Mouse (Mus musculus): ENCODE results near the gene Iscu.

Iscu gene

DNA sequence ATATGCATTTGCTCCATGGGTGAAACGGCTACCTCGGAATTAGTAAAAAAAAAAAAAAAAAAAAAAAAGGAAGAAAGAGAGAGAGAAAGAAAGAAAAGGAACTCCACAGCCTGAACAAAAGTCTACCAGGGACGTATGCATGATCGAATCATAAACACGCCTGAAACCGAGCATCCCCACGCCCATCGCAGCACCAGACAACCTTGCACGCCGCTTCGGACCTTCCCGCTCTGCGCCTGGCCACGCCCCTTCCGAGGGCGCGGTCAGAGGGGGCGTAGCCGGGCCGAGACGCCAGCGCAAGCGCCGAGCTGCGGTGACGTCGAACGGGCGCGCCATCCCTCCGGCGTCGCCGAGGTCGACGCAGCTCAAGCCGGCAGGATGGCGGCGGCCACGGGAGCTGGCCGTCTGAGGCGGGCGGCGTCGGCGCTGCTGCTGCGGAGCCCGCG lies at the start of gene Iscu, which contains the start of gene Sart3:
TSS of gene Iscu (plus strand) at position 299 of the 446 bp plus-strand sequence.
TSS of gene Sart3 (minus strand) at position 61 of the 446 bp plus-strand sequence.
- peak; percentile 84 to 91 for DNase-seq (ENCODE audit: low spot score in 2 of 2)

DNA sequence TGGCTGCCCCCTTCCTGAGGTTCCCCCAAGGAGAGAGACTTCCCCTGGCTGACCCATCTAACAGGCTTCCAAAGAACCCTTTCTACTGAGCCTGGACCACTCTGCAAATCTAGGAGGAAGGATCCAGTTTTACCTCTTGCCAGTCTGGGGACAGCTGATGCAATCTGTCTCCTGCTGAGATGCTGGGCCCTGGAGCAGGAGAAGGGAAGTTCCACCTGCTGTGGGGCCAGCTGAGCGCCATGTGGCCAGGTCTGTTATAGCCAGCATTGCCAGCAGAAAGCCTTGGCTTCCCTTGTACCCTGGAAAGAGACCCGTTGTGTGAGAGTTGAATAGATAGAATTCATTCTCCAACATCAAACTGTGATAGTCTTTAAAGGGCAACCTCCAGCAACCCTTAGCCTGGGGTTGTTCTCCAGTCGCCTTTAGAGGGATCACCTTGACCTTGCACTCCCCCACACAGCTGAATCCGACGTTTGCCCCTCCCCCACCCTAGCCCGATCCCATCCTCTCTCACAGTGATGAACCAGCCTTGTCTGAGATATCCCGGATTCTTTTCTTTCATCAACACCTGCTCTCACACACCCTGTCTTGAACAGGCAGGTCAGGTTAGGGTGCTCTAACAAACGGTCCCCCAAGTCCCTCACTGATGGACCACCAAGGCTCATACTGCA lies 48.8 kb upstream of the Iscu start:
- no peak for DNase-seq (ENCODE audit: low spot score in 2 of 2)

DNA sequence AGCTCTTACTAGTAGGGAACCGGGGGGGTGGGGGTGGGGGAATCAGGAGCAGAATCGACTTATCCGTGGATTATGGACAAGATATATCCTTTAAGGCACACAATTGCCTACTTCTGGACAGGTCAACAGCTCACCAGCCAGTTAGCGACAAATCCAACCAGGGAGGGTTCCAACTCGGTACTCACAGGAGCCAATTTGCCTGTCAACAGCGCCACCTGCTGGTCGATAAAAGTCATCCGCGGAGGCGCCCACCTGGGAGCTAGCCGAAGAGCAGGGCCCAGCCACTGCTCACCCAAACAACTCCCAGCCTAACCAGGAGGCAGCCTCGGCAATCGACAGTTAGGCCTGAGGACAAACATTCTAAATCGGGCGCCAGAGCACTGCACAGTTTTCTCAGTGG lies 48.1 kb upstream of the Iscu start, which contains the start of gene 1700069L16Rik:
TSS of gene 1700069L16Rik (minus strand) at position 327 of the 400 bp plus-strand sequence.
- peak; percentile 72 for DNase-seq (ENCODE audit: low spot score in 2 of 2)

DNA sequence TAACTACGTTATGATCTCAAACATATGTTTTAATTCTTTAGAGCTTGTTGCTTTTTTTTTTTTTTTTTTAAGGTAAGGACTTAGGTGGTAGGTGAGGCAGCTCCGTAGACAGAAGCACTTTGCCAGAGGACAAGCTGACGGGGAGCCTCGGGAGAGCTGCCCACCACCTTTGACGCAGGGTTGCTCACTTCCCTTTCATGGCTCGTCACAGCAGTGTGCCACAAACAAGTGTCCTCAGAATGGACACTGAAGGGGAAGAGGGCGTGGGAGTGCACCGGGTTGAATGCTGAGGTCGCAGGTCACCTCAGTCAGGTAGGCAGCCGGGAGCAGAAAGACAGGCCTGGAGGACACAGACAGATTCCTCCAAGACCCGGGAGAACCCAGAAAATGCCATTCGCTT lies 47.1 kb upstream of the Iscu start:
- no peak for DNase-seq (ENCODE audit: low spot score in 2 of 2)

DNA sequence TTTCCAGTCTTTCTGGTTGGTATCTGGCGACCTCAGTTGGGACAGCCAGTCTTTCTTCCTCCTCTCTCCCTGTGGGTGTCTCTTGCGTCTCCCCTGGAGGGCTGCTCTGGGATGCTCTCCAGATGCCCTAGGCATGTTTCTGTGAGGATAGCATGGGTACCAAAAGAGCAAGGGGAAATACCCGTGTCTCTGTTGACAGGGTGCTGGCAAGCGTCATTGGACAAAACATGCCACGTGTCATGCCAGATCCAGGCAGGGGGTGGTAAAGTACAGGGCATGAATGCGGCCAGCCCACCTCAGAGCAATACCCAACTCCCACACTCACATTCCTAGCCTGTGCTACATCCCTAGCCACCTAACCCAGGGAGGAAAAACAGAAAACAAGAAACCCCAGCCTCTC lies 45.9 kb upstream of the Iscu start:
- DNase-seq (ENCODE audit: low spot score in 2 of 2) = no peak

DNA sequence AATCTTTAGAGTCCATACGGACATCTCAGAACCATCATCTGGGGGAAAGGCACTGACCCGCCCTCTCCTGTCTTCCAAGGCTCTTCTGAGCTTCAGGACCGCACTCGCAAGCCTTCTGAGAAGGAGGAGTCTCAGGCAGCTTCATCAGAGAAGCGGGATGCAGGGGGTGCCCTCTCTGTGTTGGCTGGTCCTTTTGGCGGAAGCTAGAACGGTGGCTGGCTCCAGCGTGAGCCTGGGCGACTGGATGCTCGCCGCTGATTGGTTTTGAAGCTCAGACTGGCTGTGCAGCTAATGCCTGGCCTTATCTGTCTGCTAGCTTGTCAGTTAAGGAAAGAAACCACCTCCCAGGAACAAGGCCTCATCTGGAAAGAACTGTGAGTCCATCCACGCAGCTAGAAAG lies 45.3 kb upstream of the Iscu start:
- DNase-seq (ENCODE audit: low spot score in 2 of 2) = no peak

DNA sequence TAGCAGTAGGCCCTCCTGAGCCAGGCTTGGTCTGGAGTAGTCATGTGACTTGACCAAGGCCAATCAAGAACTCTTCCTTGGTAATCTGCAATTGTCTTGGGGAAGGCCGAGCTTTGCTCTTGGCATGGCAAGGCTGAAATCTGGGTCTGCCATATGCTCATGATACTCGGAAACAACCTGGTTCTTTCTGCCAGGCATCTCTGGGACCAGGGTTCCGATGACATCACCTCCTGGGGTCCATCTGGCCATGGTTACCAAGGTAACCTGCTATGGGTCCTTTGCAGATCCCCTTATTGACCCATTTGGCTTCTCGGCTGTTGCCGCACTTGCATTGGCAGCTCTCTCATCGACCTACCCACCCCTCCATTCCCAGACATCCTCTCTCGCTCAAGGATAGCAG lies 44.5 kb upstream of the Iscu start:
- no peak for DNase-seq (ENCODE audit: low spot score in 2 of 2)

DNA sequence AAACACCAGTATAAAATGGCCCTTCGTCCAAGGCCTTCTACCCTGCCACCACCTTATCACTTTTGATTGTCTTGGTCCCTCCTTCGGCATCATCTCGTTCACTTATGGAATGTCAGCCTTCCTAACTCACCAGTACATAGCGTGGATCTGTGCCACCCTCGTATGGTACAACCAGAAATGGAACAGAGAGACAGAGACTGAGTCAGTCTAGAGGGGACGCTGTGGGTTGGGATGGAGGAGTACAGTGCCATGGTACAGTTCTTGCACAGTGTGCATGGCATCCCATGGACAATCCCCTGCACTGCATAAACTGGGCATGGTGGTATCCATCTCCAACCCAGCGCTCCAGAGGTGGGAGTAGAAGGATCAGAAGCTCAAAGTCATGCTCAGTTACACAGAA lies 43.9 kb upstream of the Iscu start:
- no peak for DNase-seq (ENCODE audit: low spot score in 2 of 2)

DNA sequence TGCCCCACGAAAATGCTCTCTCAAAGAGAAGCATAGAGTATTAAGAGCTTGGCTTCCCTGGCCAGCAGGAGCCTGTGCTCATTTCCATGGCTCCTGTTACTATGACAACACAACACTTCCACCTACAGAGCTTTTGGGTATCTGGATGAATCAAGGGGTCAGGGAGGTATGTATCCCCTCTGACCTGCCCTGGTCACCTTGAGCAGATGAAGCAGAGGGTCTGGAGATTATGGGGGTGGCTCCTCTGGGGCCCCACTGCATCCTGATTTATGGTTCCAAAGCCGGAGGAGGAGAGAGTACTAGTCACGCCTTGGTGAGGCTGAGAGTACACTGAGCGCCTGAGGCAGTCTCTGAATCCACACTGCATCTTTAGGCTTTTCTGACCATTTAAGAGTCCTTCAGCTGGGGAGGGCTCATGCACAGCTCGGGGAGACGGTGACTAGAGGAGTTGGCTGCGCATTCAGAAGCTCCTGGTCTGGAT lies 41.9 kb upstream of the Iscu start:
- no peak for DNase-seq (ENCODE audit: low spot score in 2 of 2)

DNA sequence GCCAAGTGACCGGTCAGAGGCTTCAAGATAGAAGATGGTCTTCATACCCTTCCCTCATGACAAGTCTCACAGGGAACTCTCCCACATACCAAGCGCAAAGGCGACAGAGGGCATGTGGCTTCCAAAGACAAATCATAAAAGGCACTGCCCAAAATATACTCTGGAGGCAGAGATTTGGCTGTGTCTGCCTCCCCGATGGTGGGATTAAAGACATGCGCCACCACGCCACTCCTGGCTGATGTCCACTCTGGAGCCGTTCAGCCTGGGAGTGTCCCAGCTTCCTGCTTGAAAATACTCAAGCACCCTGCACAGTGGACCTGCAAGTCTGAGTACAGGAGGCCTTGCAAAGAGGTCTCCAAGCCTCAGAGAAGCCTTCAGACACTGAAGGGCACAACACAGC lies 41.4 kb upstream of the Iscu start:
- no peak for DNase-seq (ENCODE audit: low spot score in 2 of 2)

DNA sequence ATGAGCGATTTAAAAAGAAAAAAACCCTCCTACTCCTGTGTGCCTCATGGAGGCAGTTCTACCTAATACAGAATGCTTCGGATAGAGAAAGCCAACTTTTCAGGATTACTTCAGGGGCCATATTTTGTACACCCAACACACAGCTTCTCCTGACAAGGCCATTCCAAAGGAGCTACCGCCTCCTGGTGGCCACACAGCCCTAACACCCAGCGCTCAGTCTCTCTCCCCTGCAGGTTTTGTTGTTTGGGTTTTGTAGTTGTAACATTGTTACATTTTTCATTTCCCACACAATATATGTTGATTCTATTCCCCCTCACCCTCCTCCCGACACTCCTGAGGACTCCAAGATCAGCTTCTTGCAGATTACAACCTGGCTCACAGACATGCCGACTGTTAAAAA lies 40.4 kb upstream of the Iscu start:
- DNase-seq (ENCODE audit: low spot score in 2 of 2) = no peak

DNA sequence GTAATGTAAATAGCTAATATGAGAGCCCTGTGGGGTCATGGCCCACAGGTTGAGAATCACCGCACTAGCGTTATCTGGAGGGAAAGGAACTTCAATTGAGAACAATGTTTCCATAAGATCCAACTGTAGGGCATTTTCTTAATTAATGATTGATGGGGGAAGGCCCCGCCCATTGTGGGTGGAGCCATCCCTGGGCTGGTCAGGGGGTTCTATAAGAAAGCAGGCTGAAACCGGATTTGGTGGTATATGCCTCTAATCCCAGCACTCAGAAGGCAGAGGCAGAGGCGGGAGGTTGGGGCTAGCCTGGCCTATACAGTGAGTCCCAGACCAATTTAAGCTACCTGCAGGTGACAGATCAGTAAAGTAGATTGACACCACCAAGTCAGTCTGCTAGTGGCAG lies 38.2 kb upstream of the Iscu start:
- DNase-seq (ENCODE audit: low spot score in 2 of 2) = no peak

DNA sequence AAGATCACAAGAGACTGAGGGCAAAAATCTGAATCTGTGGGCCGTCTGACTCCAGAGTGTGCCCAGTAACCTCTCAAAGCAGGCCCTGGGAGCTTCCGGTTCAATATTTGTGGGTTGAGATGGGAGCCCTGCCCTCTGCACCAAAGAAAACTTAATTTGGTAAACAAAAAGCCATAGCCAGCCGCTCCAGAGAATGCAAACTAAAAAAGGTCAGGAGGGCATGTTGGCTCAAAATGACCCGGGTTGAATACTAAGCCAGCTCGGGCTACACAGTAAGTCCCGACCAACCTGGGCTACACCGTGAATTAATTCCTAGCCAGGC lies 37.6 kb upstream of the Iscu start:
- DNase-seq (ENCODE audit: low spot score in 2 of 2) = no peak

DNA sequence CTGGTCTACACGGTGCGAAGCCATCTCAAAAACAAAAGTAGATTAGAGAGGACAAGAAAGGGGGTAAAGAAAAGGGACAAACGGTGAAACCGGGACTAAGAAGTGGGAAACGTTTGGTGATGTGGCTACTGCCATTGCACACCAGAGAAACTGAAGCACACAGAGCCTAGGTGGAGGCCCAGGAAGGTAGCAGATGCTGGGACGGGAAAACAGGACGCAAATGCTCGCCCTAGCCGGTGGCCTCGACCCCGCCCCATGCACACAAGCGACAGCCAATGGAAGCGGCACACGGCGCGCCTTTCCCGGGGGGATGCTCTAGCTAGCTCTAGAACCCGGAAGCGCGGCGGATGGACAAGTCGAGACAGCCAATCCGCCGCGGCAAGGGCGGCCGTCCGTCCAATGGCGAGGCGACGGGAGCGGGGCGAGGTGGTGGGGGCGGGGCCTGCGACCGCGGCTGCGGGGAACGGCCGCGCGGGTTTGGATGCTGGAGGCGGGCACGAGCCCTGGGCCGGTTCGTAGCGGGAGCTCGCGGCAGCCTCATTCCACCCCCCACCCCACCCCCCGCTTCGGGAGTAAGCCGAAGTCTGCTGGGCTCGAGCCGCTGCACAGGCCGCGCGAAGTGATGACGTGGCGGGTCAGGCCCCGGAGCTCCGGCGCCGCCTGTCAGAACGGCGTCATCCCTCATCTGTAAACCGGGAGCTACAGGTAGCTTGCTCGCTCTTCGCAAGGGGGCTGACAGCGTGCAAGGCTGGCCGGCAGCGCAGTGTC lies 37.0 kb upstream of the Iscu start, which contains the start of gene Ficd:
TSS of gene Ficd (plus strand) at position 459 of the 768 bp plus-strand sequence.
- peak; percentile 89 to 91 for DNase-seq (ENCODE audit: low spot score in 2 of 2)

DNA sequence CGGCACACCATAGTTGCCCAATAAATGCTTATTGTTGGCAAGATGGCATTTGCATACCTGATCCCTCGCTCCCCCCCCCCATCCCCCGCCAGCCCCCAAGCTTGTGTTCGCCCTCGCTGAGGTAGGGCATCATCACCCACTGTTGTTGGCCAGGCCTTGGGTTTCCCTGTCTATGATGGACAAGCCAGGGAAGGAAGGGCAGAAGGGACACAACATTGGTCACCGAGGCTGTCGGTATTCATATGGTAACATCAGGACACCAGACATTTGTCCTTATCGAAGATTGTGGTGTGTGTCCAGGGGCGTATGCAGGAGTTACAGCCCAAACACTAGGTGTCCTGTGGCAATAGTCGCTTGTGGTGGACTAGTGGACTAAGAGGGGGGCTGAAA lies 36.4 kb upstream of the Iscu start:
- no peak for DNase-seq (ENCODE audit: low spot score in 2 of 2)

DNA sequence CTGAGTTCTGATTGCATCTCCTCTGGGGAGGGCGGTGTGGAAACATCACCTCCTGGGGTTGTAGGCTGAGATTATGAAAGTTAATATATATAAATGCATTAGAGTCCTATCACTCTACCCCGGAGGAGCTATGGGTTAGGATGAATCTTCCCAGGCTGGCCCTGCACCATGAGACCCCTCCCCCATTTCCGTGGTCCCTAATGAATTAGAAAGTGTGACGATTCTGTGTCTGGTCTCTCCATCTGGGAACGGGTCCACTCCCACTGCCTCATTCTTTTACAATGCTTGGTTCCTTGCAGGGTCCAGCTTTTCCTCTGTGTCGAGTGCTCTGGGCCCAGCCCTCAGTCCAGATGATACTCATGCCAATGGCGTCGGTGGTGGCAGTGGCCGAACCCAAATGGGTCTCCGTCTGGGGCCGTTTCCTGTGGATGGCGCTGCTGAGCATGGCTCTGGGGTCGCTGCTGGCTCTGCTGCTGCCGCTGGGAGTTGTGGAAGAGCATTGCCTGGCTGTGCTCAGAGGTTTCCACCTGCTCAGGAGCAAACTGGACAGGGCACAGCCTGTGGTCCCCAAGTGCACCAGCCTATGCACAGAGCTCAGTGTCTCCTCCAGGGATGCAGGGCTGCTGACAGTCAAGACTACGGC lies 35.9 kb upstream of the Iscu start:
- no peak for DNase-seq (ENCODE audit: low spot score in 2 of 2)

DNA sequence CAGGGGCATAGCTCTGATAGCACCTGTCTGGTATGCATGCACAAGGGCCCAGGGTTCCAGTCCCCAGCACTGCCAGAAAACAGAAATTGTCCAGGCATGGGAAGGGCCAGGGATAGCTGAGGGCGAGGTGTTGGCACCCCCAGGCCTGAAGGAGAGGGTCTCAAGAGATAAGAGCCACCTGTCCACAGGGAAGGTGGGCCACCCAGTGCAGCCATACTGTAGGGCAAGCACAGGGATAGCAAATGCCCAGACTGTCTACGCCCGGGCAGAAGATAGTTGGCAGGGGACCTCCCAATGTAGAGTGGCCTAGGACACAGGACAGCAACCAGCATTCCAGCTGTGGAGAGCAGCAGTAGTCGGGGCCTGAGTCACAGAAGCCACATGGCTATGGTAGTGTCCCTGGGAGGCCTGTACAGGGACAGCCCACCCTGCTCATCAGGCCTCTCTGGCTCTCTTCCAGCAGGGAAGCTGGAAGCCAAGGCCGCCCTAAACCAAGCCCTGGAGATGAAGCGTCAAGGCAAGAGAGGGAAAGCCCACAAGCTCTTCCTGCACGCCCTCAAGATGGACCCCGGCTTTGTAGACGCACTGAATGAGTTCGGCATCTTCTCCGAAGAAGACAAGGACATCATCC lies 34.8 kb upstream of the Iscu start:
- no peak for DNase-seq (ENCODE audit: low spot score in 2 of 2)

DNA sequence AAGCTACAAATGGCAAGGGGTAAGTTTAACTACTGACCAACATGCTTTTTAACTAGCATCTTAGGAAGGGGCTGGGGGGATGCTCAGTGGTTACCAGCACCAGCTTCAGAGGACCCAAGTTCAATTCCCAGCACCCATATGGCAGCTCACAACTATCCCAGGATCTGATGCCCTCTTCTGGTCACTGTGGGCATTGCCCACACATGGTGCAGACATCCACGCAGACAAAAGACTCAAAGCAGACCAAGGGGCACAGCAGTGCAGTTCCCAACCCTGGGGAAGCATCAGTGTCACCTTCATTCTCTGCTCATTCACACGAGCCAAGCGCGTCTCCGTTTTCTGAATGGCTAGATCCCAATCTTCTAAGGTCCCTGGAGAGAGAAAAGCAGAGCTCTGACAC lies 24.9 kb upstream of the Iscu start:
- DNase-seq (ENCODE audit: low spot score in 2 of 2) = no peak

DNA sequence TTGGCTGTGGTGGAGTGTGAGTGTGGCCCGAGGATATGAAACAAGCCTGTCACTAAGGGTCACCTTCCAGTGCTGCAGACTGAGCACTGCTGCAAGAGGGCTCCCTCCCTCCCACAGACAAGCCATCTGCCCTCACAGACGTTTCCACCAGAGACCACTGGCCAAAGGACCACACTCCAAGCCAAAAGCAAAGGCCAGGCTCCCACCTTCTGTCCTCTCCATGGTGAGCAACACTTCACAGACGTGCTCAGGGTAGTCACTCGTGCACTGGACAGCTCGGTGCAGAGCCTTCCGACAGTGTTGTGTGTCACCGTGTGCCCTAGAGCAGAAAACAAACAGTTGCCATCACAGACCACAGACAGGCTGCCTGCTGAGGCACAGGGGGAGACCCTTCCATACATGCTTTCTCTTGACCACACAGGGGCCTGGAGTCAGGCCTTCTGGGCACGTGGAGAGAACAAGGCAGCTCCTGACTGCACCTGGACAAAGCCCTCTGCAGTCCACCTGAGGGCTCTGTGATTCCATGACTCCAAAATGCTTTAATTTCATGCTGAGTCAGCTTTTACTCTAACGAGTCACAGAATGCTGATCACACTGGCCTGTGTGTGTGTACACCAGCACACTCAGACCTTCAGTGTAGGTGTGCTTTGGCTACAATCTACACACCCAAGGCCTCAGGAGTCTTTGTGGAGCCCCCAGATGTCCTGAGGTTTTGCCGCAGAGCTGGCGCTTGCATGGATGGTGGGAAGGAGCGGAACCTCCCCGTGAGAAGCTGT lies 23.8 kb upstream of the Iscu start:
- DNase-seq (ENCODE audit: low spot score in 2 of 2) = no peak

DNA sequence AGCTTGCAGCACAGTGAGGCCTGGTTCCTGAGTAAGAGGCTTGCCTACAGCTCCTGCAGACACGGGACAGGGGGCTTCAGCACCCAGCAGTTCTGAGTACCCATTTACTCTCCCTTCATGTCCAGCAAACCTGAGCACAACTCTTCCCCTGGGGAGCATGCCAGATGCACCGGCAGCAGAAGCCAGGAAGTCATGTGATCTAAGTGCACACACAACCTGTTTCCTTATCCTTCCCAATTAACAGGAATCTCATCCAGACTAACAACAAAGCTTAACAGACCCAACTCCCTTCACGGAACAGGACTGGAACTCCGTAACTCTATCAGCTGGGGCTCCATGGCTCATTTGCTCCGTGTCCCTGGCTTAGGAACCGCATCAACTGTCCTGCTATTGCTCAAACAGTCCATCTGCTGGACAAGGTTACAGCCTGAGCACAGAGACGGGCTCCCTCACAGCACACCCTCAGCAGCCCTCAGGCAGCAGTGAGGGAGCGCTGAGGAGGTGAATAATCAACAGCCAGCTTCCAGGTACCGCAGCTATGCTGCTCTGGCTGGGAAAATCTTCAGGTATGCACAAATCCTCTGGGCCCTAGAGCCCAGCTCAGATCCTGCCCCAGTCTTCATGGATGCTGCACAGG lies 20.9 kb upstream of the Iscu start:
- DNase-seq (ENCODE audit: low spot score in 2 of 2) = no peak

All from right cerebral cortex, postnatal 36 days (tissue).